Mouse (Mus musculus) G1E (cell line): ENCODE measurements around the gene Eif5a2.
"Not testable (repeated sequence)": the region's sequence is repeated elsewhere in the genome, so short reads cannot be mapped to it uniquely, and the experiment has no call there.

Experiments
- CTCF ChIP-seq: IDR thresholded peaks from 2 replicates; pipeline ENCODE4 v1.5.1; 2012; ENCODE audit warnings: low read depth, low read length, inconsistent platforms, mixed read lengths
- GATA1 ChIP-seq: IDR thresholded peaks from 2 replicates; pipeline ENCODE4 v1.6.1; 2012; ENCODE audit warnings: borderline replicate concordance, low read length, inconsistent platforms, mixed read lengths
- GATA2 ChIP-seq: IDR thresholded peaks from 2 replicates; pipeline ENCODE4 v1.6.1; 2012; ENCODE audit warnings: low read depth, low read length, inconsistent platforms, borderline replicate concordance
- POLR2AphosphoS5 ChIP-seq: IDR thresholded peaks from 2 replicates; pipeline ENCODE4 v1.6.1; 2012; ENCODE audit warnings: low read depth, low read length, inconsistent platforms; ENCODE audit not compliant: insufficient replicate concordance
- TAL1 ChIP-seq: conservative IDR thresholded peaks from 2 replicates; pipeline ENCODE4 v1.6.1; 2012; ENCODE audit warnings: low read depth, low read length, inconsistent platforms, mixed read lengths

DNA sequence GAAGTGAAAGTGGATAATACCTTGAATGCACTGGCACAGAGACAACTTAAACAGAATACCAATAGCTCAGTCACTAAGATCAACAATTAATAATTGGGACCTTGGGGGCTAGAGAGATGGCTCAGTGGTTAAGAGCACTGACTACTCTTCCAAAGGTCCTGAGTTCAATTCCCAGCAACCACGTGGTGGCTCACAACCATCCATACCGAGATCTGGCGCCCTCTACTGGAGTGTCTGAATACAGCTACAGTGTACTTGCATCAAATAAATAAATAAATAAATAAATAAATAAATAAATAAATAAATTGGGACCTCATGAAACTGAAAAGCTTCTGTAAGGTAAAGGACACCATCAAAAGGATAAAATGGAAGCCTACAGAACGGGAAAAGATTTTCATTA, 8.2 kb upstream of the Eif5a2 start:
- not testable (repeated sequence) for TF ChIP-seq CTCF, POLR2AphosphoS5, TAL1, GATA2, GATA1
